Mouse (Mus musculus): ENCODE measurements around the gene Gm21962.

Gm21962 gene

DNA sequence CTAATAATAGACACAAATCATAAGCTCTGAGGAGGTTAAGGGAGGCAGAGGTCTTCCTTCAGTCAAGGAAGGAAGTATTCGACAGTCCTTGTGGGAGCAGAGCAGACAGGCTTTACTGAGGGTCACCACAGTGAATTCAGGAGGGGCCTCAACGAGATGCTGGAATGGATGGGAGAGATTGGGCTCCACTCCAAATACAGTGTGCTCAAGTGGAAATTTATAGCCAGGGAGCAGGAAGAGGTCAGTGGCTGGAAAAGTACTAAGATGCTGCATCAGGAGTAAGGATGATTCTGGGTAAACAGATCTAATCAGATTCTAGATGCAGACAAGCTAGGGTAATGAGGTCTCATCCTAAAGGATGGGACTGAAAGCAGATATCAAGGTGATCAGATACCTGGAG is 44.6 kb downstream of the Gm21962 start:
- no peak for DNase-seq (ENCODE audit: extremely low read depth, insufficient read length, low spot score)

DNA sequence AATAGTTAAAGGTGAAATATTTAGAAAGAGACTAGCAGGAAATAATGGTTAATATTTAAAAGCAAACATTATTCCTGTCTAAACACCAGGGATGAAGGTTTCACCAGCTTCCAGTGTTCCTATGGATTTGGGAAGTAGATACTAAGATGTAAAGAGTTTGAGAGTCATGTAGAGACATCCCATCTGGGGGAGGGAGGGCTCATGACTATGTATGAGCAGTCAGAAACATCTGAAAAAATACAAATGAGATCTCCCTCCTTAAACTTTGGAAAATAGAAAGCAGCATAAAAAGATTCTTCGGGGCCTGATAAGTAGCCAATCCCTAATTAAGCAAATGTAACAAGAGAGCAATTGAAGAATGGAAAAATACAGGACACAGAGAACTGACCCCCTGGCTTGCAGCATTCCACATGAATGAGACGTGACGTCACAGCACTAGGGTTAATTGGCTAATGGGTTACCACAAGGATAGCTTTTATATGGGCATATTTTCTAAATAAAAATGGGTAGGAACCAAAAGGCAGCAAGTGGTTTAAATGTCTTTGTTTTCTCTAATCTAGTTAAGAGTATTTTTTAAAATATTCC is 45.3 kb downstream of the Gm21962 start:
- no peak for DNase-seq (ENCODE audit: extremely low read depth, insufficient read length, low spot score)

Measured in 3134 (cell line).